Mouse (Mus musculus) lung, embryonic 16.5 days (tissue): ENCODE results near the gene Cped1. TPM values are rescaled to one million over a fixed set of nuclear protein-coding genes. Genes with fewer than 3 reads are reported as not detected.

ENCODE experiments used
- ATAC-seq: fragments of 200-750 bp; cut with Nextera tagmentation; 2 replicates; pipeline ENCODE4 v1.8.0; 2017; ENCODE audit warnings: low read depth, mild to moderate bottlenecking, moderate library complexity
- H3K27ac ChIP-seq: fragments of 300-500 bp; sonication (generic); 2 replicates; pipeline ENCODE4 v1.5.1; 2014; ENCODE audit warnings: mild to moderate bottlenecking, control low read depth, low read length
- H3K27me3 ChIP-seq: fragments of 300-500 bp; sonication (generic); 2 replicates; pipeline ENCODE4 v1.6.1; 2014; ENCODE audit warnings: low read depth, low read length, mixed read lengths; ENCODE audit not compliant: control insufficient read depth, insufficient read depth
- H3K36me3 ChIP-seq: fragments of 300-500 bp; sonication (generic); 2 replicates; pipeline ENCODE4 v1.6.1; 2014; ENCODE audit warnings: low read length; ENCODE audit not compliant: control insufficient read depth, insufficient read depth
- H3K4me1 ChIP-seq: fragments of 300-500 bp; sonication (generic); replicated peaks from 2 replicates; pipeline ENCODE4 v1.6.1; 2014; ENCODE audit warnings: low read length, mixed read lengths; ENCODE audit not compliant: control insufficient read depth, insufficient read depth
- H3K4me2 ChIP-seq: fragments of 300-500 bp; sonication (generic); 2 replicates; pipeline ENCODE4 v1.6.1; 2014; ENCODE audit warnings: low read depth, low read length, control low read depth
- H3K4me3 ChIP-seq: fragments of 300-500 bp; sonication (generic); 2 replicates; pipeline ENCODE4 v1.5.1; 2014; ENCODE audit warnings: mild to moderate bottlenecking, low read length, control low read depth
- H3K9ac ChIP-seq: fragments of 300-500 bp; sonication (generic); 2 replicates; pipeline ENCODE4 v1.6.1; 2014; ENCODE audit warnings: low read length, control low read depth
- H3K9me3 ChIP-seq: fragments of 300-500 bp; sonication (generic); 2 replicates; pipeline ENCODE4 v1.6.1; 2016; ENCODE audit warnings: low read length; ENCODE audit not compliant: control insufficient read depth
- WGBS: fragments of 180-500 bp; shearing (Covaris S2); extraction: QIAGEN DNeasy Blood & Tissue Kit; methylation state at CpG from one replicate; pipeline ENCODE4 v1.1.7; 2014; 5-methylcytosine and 5-hydroxymethylcytosine counted together
- polyA plus RNA-seq: library from polyadenylated mRNA; unstranded; fragments of >200 nt; fragmentation: Nextera tagmentation; extraction: Ambion mirVana; gene quantifications from 2 replicates; pipeline ENCODE4 v1.2.1, GENCODE M21; 2015

The Cped1 gene
- polyA plus RNA-seq, 1 experiment from 2014 or later = 21.9 TPM

- no peaks in the 10 kb centered on the region for H3K9me3 ChIP-seq
- H3K4me1 ChIP-seq = no peaks in the 10 kb centered on the region
- no peak overlapping the region for H3K9ac ChIP-seq
- no peak overlapping the region for H3K4me3 ChIP-seq
- 79% methylated on average over 4 of the region's 4 CpGs for WGBS
- H3K27ac ChIP-seq = no peak overlapping the region
- H3K27me3 ChIP-seq = no peaks in the 10 kb centered on the region
- ATAC-seq = no peak
- H3K4me2 ChIP-seq = no peak overlapping the region
- H3K36me3 ChIP-seq = no peaks in the 10 kb centered on the region
Measured at GRCm38 (mm10) chr6:22266018-22266417, 280.3 kb downstream of the Cped1 start.

- 72% methylated on average over 5 of the region's 5 CpGs for WGBS
- no peak overlapping the region for H3K4me2 ChIP-seq
- no peak overlapping the region for H3K9ac ChIP-seq
- ATAC-seq = no peak
- no peaks in the 10 kb centered on the region for H3K36me3 ChIP-seq
- no peaks in the 10 kb centered on the region for H3K9me3 ChIP-seq
- no peak overlapping the region for H3K27ac ChIP-seq
- no peak overlapping the region for H3K4me3 ChIP-seq
- H3K27me3 ChIP-seq = no peaks in the 10 kb centered on the region
- no peaks in the 10 kb centered on the region for H3K4me1 ChIP-seq
Measured at GRCm38 (mm10) chr6:22267807-22268667, 282.3 kb downstream of the Cped1 start.

- Histone ChIP-seq H3K9me3 (no peaks in the 10 kb centered on the region), H3K4me2 (no peak overlapping the region), H3K27ac (no peak overlapping the region), H3K4me3 (no peak overlapping the region), H3K9ac (no peak overlapping the region), H3K4me1 (no peaks in the 10 kb centered on the region), H3K27me3 (no peaks in the 10 kb centered on the region), H3K36me3 (no peaks in the 10 kb centered on the region)
- no peak for ATAC-seq
Measured at GRCm38 (mm10) chr6:22268677-22269076, 283.0 kb downstream of the Cped1 start.

DNA sequence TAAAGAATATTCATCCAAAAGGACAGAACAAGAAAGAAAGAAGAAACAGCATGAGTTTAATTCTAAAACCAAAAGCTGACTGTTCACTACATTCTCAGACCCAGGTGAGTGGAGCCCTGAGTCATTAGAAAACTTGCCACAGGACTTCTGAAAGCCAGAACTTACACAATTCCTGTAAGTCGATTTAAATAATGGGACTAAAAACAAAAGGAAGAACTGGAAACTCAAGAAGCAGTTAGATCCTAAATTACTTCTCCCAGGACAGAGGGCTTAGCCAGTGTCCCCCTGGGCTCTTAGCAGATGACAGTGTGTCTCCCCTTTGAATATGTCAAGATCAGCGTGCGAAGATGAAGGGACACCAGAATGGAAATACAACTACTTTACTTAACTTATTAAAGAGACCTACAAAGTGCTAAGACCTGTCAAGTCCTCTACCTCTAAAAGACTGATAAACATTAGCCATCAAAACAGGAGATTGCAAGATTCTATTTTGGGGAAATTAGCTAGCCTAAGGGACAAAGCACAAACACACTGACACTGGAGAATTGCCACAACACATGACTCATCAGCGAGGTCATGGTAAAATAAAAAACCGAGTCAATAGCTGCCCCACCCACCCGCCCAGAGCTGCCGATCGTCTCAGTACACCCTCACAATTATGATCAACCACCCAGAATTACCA lies 284.3 kb downstream of the Cped1 start:
- Histone ChIP-seq H3K27ac (no peak overlapping the region), H3K4me3 (no peak overlapping the region), H3K9ac (no peak overlapping the region), H3K36me3 (no peaks in the 10 kb centered on the region), H3K4me1 (no peaks in the 10 kb centered on the region), H3K9me3 (no peaks in the 10 kb centered on the region), H3K27me3 (no peaks in the 10 kb centered on the region), H3K4me2 (no peak overlapping the region)
- WGBS = 68% methylated on average over 8 of the region's 8 CpGs
- no peak for ATAC-seq

- WGBS = 83% methylated on average over 3 of the region's 3 CpGs
Measured at GRCm38 (mm10) chr6:22277941-22278340, 292.2 kb downstream of the Cped1 start.

DNA sequence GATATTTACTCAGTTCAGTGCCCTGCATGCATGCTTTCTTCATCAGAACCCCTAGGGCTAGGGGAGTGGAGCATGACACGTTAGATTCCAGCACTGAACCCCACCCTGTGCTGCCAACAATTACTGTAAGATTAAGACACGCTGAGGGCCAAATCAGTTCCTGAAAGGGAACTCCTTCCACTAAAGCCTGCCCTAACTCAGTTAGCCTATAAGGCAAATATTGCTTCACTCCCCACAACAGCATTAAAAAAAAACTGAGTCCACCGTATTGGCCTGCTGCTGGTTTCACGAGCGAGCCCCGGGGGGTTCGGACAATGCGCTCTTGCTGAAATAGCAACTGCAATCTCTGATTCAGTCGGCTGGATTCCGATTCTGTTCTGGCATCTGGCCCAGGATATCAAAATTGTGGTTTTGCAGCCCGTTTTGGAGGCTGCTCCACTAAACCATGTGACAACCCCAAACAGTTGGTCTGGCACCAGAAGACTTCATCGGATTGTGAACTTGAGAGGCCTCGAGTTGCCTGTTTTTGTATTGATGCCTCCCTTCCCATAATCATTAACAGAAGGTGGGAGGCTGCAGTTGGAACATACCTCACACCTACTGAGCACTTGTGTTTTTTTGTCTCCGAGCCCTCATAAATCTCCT lies 294.6 kb downstream of the Cped1 start:
- H3K36me3 ChIP-seq = no peaks in the 10 kb centered on the region
- H3K9me3 ChIP-seq = no peaks in the 10 kb centered on the region
- peak overlapping the region; percentile 37 for H3K4me2 ChIP-seq
- no peak overlapping the region for H3K4me3 ChIP-seq
- H3K9ac ChIP-seq = no peak overlapping the region
- H3K27me3 ChIP-seq = no peaks in the 10 kb centered on the region
- WGBS = 33% methylated on average over 14 of the region's 14 CpGs
- no peak overlapping the region for H3K27ac ChIP-seq
- peaks cover 2% of the 10 kb centered on the region for H3K4me1 ChIP-seq
- ATAC-seq = peak; percentile 84

More at GRCm38 (mm10) chr6:22277941-22278340, 292.2 kb downstream of the Cped1 start:
- Histone ChIP-seq H3K4me1 (peaks cover 2% of the 10 kb centered on the region), H3K4me3 (no peak overlapping the region), H3K9me3 (no peaks in the 10 kb centered on the region), H3K36me3 (no peaks in the 10 kb centered on the region), H3K9ac (no peak overlapping the region), H3K27ac (no peak overlapping the region), H3K4me2 (no peak overlapping the region), H3K27me3 (no peaks in the 10 kb centered on the region)
- ATAC-seq = no peak

DNA sequence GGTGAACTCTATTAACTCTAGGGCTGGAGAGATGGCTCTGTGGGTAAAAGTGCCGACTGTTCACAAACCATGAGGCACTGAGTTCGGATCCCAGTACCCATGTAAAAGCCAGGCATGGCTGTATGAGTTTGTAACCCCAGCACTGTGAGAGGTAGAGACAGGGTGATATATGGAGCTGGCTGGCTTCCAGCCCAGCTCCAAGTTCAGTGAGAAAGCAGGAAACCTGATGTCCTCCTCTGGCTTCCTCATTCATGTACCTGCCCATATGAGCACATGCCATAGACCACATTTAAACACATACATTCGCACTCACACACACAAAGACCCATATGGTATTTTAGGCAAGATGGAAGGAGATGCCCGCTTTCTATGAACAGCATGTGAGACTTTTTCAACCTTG lies 296.7 kb downstream of the Cped1 start:
- no peaks in the 10 kb centered on the region for H3K9me3 ChIP-seq
- peaks cover 3% of the 10 kb centered on the region; the same call in 1 of the 2 replicates for H3K27me3 ChIP-seq
- ATAC-seq = no peak
- 89% methylated on average over 4 of the region's 4 CpGs for WGBS
- no peak overlapping the region for H3K4me3 ChIP-seq
- H3K27ac ChIP-seq = no peak overlapping the region
- H3K4me2 ChIP-seq = no peak overlapping the region
- H3K36me3 ChIP-seq = no peaks in the 10 kb centered on the region
- no peak overlapping the region for H3K9ac ChIP-seq
- peaks cover 2% of the 10 kb centered on the region for H3K4me1 ChIP-seq

DNA sequence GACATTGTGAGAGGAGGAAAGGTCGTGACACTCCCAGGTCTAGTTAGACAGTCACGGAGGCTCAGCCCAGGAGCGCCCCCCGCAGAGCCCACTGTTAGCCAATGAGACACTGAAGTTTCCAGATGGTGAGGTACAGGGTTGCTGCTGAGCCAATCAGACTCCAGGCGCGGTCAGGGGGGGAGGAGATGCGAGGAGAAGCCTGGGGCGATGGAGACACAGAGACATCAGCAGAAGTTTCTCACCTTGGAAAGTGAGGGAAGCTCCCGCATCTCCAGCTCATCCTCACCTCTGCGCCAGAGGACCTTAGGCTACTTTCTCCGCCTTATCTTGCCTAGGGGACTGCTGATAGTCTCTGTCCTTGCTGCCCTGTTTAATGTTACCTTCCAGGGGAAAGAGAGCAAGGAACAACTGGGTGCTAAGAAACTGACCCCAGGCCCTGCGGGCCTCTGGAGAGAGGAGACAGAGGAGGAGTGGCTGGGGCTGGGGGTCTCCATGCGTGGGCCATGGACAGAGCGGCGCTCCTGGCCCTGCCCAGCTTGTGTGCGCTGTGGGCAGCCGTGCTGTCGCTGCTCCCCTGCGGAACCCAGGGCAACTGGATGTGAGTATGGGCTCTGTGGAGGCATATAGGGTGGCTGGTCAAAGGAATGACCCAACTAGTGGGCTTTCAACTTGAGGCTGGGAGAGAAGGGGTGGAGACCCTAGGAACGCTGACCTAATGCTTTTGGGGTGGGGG lies 302.5 kb downstream of the Cped1 start, which contains the start of gene Wnt16:
TSS of gene Wnt16 (plus strand) at position 224 of the 733 bp plus-strand sequence.
- no peak within 1 kb of the TSS for H3K27ac ChIP-seq
- H3K4me1 ChIP-seq = peaks cover 14% of the 10 kb centered on the region
- H3K9me3 ChIP-seq = no peaks in the 10 kb centered on the region
- H3K36me3 ChIP-seq = no peaks in the 10 kb centered on the region
- H3K4me2 ChIP-seq = peak within 1 kb of the TSS; percentile 54
- peak within 1 kb of the TSS; percentile 30 for H3K4me3 ChIP-seq
- 1% methylated on average over 20 of the region's 20 CpGs for WGBS
- peak; percentile 66 for ATAC-seq
- H3K9ac ChIP-seq = no peak within 1 kb of the TSS
- H3K27me3 ChIP-seq = peaks cover 27% of the 10 kb centered on the region
